Mouse (Mus musculus): ENCODE data around the gene Creb3l2.
"Not testable (repeated sequence)": the region's sequence is repeated elsewhere in the genome, so short reads cannot be mapped to it uniquely, and the experiment has no call there.

The Creb3l2 gene

GRCm38 (mm10) chr6:37442041-37442667 lies at the start of gene Creb3l2:
Creb3l2 (minus strand) TSS chr6:37442146.
- DNase-seq (ENCODE audit: low read depth, low spot score), result peak; percentile 100

DNA sequence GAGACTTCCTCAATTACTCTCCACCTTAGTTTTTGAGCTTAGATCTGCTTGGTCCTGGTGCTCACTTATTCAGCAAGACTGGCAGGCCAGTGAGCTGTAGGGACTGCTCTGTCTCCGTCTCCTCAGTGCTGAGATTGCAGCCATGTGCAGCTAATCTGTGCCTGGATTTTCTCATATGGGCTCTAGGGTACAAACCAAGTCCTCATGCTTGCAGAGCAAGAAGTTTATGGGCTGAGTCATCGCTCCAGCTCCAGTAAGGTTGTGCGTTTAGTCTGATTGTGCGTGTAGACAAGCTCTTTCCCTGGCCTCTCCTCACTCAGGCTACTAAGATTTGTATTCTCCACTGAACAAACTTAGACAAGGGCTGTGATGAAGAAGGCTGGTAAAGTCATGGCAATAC lies 44.6 kb upstream of the Creb3l2 start:
- no peak for DNase-seq (ENCODE audit: low read depth, low spot score)

GRCm38 (mm10) chr6:37484588-37485070 lies 42.7 kb upstream of the Creb3l2 start:
- no peak for DNase-seq (ENCODE audit: low read depth, low spot score)

- no peak for DNase-seq (ENCODE audit: low read depth, low spot score)
Measured at GRCm38 (mm10) chr6:37483262-37483661, 41.3 kb upstream of the Creb3l2 start.

DNA sequence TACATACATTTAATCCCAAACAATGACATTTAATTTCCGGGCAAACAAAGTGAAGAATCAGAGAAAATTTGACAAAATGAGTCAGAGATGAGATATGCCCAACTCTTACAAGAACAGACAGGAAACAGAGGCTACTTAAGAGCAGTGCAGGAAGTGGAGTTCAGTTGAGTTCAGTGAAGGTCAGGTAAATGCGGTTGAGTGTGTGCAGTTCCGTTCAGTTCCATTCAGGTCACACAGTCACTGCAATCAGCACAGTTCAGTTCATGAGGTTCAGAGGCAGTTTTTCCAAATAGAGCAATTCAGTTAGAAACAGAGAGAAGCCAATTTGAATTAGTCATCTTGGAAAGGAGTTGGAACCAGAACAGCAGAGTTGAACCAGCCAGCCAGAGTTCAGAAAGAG lies 39.2 kb upstream of the Creb3l2 start:
- DNase-seq (ENCODE audit: low read depth, low spot score), result no peak

DNA sequence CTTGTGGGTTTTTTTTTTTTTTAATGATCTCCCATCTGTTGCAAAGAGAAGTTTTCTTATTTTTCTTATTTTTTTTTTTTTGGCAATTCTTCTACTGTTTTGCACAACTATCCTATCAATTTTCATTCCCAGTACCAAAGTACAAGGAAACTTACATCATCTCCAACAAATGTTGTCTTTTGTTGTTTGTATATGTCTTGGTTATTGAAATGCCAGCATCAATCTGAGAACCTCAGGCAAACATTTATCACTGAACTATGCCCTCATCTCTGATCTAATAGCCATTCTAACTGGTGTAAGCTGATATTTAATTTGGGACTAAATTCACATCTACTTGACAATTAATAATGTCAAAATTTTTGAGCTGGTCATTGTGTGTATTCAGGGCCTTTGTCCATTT lies 38.1 kb upstream of the Creb3l2 start:
- no peak for DNase-seq (ENCODE audit: low read depth, low spot score)

DNA sequence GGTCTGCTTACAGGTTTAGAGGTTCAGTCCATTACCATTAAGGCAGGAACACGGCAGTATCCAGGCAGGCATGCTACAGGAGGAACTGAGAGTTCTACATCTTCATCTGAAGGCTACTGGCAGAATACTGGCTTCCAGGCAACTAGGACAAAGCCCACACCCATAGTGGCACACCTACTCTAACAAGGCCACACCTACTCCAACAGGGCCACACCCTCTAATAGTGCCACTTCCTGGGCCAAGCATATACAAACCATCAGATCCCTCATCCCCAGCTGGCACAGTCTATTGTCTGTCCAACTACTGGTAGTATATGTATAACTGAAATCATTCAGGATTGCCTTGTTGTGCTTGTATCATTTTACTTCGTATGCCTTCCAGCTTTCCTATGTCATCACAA lies 36.5 kb upstream of the Creb3l2 start:
- no peak for DNase-seq (ENCODE audit: low read depth, low spot score)

DNA sequence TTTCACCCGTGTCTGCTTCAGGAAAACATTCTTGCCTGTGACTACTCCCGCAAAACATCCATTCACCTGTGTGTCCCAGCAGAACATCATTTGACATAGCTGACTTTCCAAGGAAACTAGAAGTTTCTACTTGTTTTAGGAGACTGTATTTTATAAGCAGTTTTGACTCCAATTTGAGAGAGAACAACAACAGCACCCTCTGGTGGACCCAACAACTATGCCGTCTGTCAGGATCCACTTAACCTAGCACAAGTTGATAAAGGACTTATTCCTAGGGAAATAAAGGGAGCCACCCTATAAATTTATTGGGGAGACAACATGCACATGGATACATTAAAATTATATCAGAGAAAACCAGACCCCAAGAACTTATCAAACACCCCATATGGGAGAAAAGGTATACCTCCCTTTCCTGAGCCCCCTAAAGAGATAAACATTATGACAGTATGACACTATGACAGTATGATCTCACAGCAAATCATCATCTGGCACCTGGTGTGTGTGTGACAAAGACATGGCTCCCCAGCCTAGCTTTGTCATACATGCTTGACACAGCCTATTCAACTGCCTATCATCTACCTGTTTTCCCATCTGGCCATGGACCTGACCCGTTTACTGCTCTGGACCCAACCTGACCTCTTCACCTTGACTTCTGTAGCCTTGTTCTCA lies 31.9 kb upstream of the Creb3l2 start:
- DNase-seq (ENCODE audit: low read depth, low spot score), result no peak

- DNase-seq (ENCODE audit: low read depth, low spot score), result no peak
Measured at GRCm38 (mm10) chr6:37470216-37470615, 28.3 kb upstream of the Creb3l2 start.

GRCm38 (mm10) chr6:37465847-37466246 lies 23.9 kb upstream of the Creb3l2 start:
- DNase-seq (ENCODE audit: low read depth, low spot score), result peak; percentile 36

DNA sequence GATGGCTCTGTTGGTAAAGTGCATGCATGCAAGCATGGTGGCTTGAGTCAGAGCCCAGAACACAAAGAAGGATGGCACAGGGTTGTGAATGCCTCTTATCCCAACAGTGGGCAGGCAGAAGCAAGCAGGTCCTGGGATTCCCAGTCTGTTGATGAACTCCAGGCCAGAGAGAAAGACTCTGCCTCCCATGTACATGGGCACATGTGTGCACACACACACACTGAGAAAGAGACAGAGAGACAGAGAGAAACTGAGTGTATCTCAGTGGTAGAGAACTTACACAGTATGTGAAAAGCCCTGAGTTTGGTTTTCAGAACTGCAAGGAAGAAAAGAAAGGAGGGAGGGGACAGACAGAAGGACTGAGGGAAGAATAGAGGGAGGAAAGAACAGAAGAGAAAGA lies 23.4 kb upstream of the Creb3l2 start:
- no peak for DNase-seq (ENCODE audit: low read depth, low spot score)

GRCm38 (mm10) chr6:37464585-37464984 lies 22.6 kb upstream of the Creb3l2 start:
- DNase-seq (ENCODE audit: low read depth, low spot score), result no peak

GRCm38 (mm10) chr6:37463517-37464482 lies 21.9 kb upstream of the Creb3l2 start:
- DNase-seq (ENCODE audit: low read depth, low spot score), result not testable (repeated sequence)

DNA sequence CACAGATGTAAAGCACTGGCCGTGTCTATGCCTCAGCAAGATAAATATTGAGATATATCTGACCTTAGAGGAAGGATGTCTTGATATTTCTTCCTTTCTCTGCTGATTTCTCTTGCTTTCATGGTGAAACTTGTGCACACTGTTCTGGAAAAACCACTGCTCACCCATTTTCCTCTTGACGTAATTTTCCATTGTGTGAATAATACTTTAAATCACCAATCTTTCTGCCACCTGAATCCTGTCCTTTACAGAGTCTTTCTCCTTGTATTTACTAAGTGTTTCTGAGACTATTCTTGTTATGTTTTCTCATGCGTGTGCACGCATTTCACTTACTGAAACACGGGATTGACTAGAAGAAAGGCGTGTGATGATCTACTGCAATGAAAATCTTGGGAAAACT lies 18.7 kb upstream of the Creb3l2 start:
- DNase-seq (ENCODE audit: low read depth, low spot score), result no peak

- DNase-seq (ENCODE audit: low read depth, low spot score), result not testable (repeated sequence)
Measured at GRCm38 (mm10) chr6:37459656-37460055, 17.7 kb upstream of the Creb3l2 start.

DNA sequence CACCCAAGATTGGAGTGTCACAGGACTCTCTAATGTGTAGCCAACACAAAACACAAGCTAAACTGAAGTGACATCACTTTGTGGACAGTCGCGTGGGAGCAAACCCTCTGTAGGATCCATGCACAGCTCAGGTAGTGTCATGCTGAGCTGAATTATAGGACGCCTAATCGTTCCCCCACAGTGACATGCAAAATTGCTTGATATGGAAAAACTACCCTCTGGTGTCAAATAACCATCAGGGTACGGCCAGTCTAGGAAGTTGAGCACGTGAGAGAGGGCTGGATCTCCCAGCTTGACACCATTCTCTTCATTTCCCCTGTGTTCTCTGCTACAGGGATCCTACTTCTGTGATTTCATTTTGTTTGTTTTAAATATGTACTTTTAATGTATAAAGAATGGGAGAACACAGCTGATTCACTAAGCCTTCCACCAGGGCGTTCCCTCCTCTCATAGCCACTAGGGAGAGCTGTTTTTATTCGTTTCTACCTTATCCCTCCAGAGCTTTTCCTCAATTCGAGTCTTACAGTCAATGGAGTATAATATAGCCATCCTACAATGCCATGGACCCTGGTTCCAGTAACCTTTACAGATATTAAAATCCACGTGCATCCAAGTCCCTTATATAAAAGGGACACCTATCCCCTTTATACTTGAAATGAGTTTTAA lies 16.2 kb upstream of the Creb3l2 start:
- DNase-seq (ENCODE audit: low read depth, low spot score), result no peak

DNA sequence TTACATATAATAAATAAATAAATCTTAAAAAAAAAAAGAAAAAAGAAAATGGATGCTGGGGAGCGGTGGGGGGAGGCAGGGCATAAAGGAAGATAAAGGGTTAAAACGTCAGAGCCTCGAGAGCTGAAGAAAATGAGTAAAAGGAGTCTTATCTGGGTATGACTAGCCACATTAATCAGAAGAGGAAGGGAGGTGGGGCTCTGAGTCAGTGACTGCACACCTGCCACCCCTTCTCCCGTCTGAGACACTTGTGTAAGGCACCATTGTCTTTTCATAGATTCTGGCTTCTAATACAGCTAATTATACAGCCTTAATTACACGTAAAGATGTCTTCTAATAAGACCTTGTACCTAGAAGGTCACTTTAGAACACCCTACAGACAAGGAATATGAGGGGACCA lies 13.6 kb upstream of the Creb3l2 start:
- DNase-seq (ENCODE audit: low read depth, low spot score), result no peak

DNA sequence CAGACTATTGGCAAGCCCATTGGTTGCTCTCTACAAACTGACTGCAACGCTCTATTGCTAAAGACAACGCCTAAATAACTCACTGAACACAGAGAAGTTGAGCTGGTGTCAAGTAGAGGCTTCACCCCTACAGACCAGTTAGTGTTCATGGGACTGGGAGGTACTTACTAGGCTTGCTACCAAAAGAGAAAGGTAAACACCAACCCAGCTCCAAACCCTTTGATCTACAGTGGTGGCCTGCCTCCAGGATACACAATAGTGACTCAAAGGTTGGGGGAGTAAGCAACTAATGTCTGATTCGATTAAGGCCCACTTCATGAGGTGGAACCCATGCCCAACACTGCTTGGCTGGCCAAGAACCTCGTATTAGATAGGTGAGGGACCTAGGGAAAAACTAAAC lies 11.1 kb upstream of the Creb3l2 start:
- no peak for DNase-seq (ENCODE audit: low read depth, low spot score)

- no peak for DNase-seq (ENCODE audit: low read depth, low spot score)
Measured at GRCm38 (mm10) chr6:37451664-37452063, 9.7 kb upstream of the Creb3l2 start.

DNA sequence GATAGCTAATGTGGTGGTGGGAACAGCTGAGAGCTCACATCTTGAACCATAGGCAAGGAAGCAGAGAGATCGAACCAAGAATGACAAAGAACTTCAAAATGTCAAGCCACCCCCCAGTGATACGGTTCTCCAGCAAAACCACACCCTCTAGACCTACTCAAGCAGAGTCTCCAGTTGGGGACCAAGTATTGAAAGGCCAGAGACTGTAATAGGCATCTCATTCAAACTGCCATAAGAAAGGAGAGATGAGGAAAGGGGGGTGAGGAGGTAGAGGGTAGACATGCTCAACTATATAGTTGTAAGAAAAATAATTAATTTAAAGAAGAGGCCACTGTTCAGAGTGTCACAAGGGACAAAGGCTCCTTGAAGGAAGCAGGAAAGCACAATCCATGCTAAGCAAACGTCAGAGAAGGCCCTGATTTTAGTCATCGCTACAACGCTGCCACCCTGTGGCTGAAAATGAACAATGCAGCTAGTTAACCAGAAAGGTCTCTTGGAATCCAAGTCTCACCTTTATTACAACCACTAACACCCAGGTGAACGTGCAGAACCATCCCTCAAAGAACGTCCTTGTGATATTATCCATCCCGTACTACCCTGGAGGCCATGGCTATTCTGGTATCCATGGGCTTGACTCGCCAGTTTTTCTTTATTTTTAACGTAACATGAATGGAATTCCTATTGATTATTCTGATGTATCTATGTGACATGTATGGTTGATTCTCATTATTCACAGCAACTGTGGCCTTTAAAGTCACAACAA lies 5.9 kb upstream of the Creb3l2 start:
- peak; percentile 73 for DNase-seq (ENCODE audit: low read depth, low spot score)

DNA sequence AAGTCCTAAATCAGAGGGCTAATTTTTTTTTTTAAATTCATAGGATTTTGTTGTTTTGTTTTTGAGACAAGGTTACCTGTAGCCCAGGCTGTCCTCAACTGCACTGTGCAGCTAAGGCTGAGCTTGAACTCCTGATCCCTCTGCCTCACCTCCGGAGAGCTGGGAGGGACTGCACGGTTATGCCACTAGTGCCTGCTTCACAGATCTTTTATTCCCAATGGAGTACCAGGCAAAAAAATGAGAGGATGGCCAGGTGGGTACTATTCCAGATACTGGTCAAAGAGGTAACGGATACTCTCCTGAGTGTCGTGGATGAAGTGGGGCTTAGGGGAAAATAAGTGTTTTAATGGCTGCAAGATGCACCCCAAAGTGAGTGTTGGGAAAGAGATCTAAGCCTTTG lies 835 bp upstream of the Creb3l2 start:
- DNase-seq (ENCODE audit: low read depth, low spot score), result no peak

Data from mesoderm, embryonic 11.5 days (tissue).